Mouse (Mus musculus): ENCODE measurements at regions not wholly inside any gene's neighbourhood (a gene's known extent, or its start where the extent isn't known, plus 50 kb on each side); places are given as distances from the start of the nearest gene placed in this dataset.
A peak's percentile ranks its signal among the peaks of the same experiment; 100 is the strongest.

GRCm38 (mm10) chr13:101427426-101428221, 340.4 kb downstream of the Pik3r1 start:
- DNase-seq: peak; percentile 20

- no peak for DNase-seq
Observed at GRCm38 (mm10) chr13:101426461-101426860, 341.6 kb downstream of the Pik3r1 start.

- DNase-seq: no peak
Observed at GRCm38 (mm10) chr13:101422082-101422481, 345.9 kb downstream of the Pik3r1 start.

GRCm38 (mm10) chr13:101419457-101420025, 348.5 kb downstream of the Pik3r1 start:
- DNase-seq: no peak

- DNase-seq: no peak
Observed at GRCm38 (mm10) chr13:101418272-101418671, 349.7 kb downstream of the Pik3r1 start.

GRCm38 (mm10) chr13:101408885-101409284, 359.1 kb downstream of the Pik3r1 start:
- no peak for DNase-seq

GRCm38 (mm10) chr13:101407633-101408032, 360.4 kb downstream of the Pik3r1 start:
- no peak for DNase-seq

- no peak for DNase-seq
Observed at GRCm38 (mm10) chr13:101373581-101374189, 394.3 kb downstream of the Pik3r1 start.

GRCm38 (mm10) chr13:101371906-101372305, 396.1 kb downstream of the Pik3r1 start:
- DNase-seq: no peak

- DNase-seq: no peak
Observed at GRCm38 (mm10) chr13:101368170-101368569, 399.8 kb downstream of the Pik3r1 start.

- DNase-seq: no peak
Observed at GRCm38 (mm10) chr13:101355363-101355762, 412.7 kb downstream of the Pik3r1 start.

- DNase-seq: no peak
Observed at GRCm38 (mm10) chr13:101351123-101351522, 416.9 kb downstream of the Pik3r1 start.

- DNase-seq: peak; percentile 15
Observed at GRCm38 (mm10) chr13:101349354-101349753, 418.7 kb downstream of the Pik3r1 start.

- DNase-seq: no peak
Observed at GRCm38 (mm10) chr13:101338280-101338872, 429.6 kb downstream of the Pik3r1 start.

- no peak for DNase-seq
Observed at GRCm38 (mm10) chr13:101318621-101319020, 449.4 kb downstream of the Pik3r1 start.

GRCm38 (mm10) chr13:101316336-101316735, 451.7 kb downstream of the Pik3r1 start:
- DNase-seq: peak; percentile 9

GRCm38 (mm10) chr13:101314040-101314439, 454.0 kb downstream of the Pik3r1 start:
- DNase-seq: no peak

GRCm38 (mm10) chr13:101311634-101312314, 456.2 kb downstream of the Pik3r1 start:
- peak; percentile 59 for DNase-seq

- DNase-seq: no peak
Observed at GRCm38 (mm10) chr13:101308724-101309123, 459.3 kb downstream of the Pik3r1 start.

- no peak for DNase-seq
Observed at GRCm38 (mm10) chr13:101305695-101306413, 462.2 kb downstream of the Pik3r1 start.

- DNase-seq: no peak
Observed at GRCm38 (mm10) chr13:101305063-101305462, 463.0 kb downstream of the Pik3r1 start.

- no peak for DNase-seq
Observed at GRCm38 (mm10) chr13:101301361-101301760, 466.7 kb downstream of the Pik3r1 start.

Measured in adrenal gland, postnatal 14 days (tissue).